Mouse (Mus musculus): ENCODE results near the gene Fam186a. TPM values are rescaled to one million over a fixed set of nuclear protein-coding genes. Genes with fewer than 3 reads are reported as not detected.
"Not testable (repeated sequence)": the region's sequence is repeated elsewhere in the genome, so short reads cannot be mapped to it uniquely, and the experiment has no call there.

Gene Fam186a
- total and polyA plus RNA-seq, 2 experiments from 2014 or later: 0.47 TPM; not detected in 1

- TF ChIP-seq CTCF (IDR thresholded peaks at IDR 0.05; ENCODE audit: low read depth): no peak
- H3K9ac ChIP-seq (replicated peaks; ENCODE audit: low read length): no peak overlapping the region
- H3K4me1 ChIP-seq (ENCODE audit: insufficient read depth, low read length): no peaks in the 10 kb centered on the region
- no peak overlapping the region for H3K4me2 ChIP-seq (ENCODE audit: low read depth, low read length)
- H3K27ac ChIP-seq: no peak overlapping the region
- no peaks in the 10 kb centered on the region for H3K27me3 ChIP-seq (ENCODE audit: insufficient read depth, low read length)
- DNase-seq (ENCODE audit: low spot score): no peak
- 58% methylated on average over 19 of the region's 19 CpGs for WGBS
- H3K36me3 ChIP-seq (ENCODE audit: insufficient read depth, low read length): no peaks in the 10 kb centered on the region
- H3K4me3 ChIP-seq (ENCODE audit: low read length): no peak overlapping the region
- no peaks in the 10 kb centered on the region for H3K9me3 ChIP-seq (ENCODE audit: low read length)
- no peak for ATAC-seq
Measured at GRCm38 (mm10) chr15:99890412-99891236, 76.2 kb downstream of the Fam186a start.

- Histone ChIP-seq H3K9ac (replicated peaks; ENCODE audit: low read length) (no peak overlapping the region), H3K27me3 (ENCODE audit: insufficient read depth, low read length) (no peaks in the 10 kb centered on the region), H3K36me3 (ENCODE audit: insufficient read depth, low read length) (no peaks in the 10 kb centered on the region), H3K27ac (no peak overlapping the region), H3K4me2 (ENCODE audit: low read depth, low read length) (no peak overlapping the region), H3K9me3 (ENCODE audit: low read length) (no peaks in the 10 kb centered on the region), H3K4me3 (ENCODE audit: low read length) (no peak overlapping the region), H3K4me1 (ENCODE audit: insufficient read depth, low read length) (no peaks in the 10 kb centered on the region)
- 43% methylated on average over 8 of the region's 8 CpGs for WGBS
- ATAC-seq (no peak), DNase-seq (ENCODE audit: low spot score) (no peak)
- no peak for TF ChIP-seq CTCF (IDR thresholded peaks at IDR 0.05; ENCODE audit: low read depth)
Measured at GRCm38 (mm10) chr15:99889275-99889874, 77.5 kb downstream of the Fam186a start.

GRCm38 (mm10) chr15:99887130-99887529 is 79.7 kb downstream of the Fam186a start:
- 93% methylated on average over 2 of the region's 2 CpGs for WGBS
- ATAC-seq: not testable (repeated sequence)

GRCm38 (mm10) chr15:99884038-99884437 is 82.8 kb downstream of the Fam186a start:
- Histone ChIP-seq H3K36me3 (ENCODE audit: insufficient read depth, low read length) (no peaks in the 10 kb centered on the region), H3K4me3 (ENCODE audit: low read length) (no peak overlapping the region), H3K27ac (no peak overlapping the region), H3K9me3 (ENCODE audit: low read length) (no peaks in the 10 kb centered on the region), H3K9ac (replicated peaks; ENCODE audit: low read length) (no peak overlapping the region), H3K4me1 (ENCODE audit: insufficient read depth, low read length) (no peaks in the 10 kb centered on the region), H3K27me3 (ENCODE audit: insufficient read depth, low read length) (no peaks in the 10 kb centered on the region), H3K4me2 (ENCODE audit: low read depth, low read length) (no peak overlapping the region)
- TF ChIP-seq CTCF (IDR thresholded peaks at IDR 0.05; ENCODE audit: low read depth): no peak
- DNase-seq (ENCODE audit: low spot score) (no peak), ATAC-seq (no peak)
- 92% methylated on average over 12 of the region's 12 CpGs for WGBS

More at GRCm38 (mm10) chr15:99887130-99887529, 79.7 kb downstream of the Fam186a start:
- H3K27me3 ChIP-seq (ENCODE audit: insufficient read depth, low read length); H3K4me3 ChIP-seq (ENCODE audit: low read length); H3K9me3 ChIP-seq (ENCODE audit: low read length); H3K4me2 ChIP-seq (ENCODE audit: low read depth, low read length); DNase-seq (ENCODE audit: low spot score); H3K27ac ChIP-seq; H3K9ac ChIP-seq (replicated peaks; ENCODE audit: low read length); H3K4me1 ChIP-seq (ENCODE audit: insufficient read depth, low read length); H3K36me3 ChIP-seq (ENCODE audit: insufficient read depth, low read length): not testable (repeated sequence)

- no peak for TF ChIP-seq CTCF (IDR thresholded peaks at IDR 0.05; ENCODE audit: low read depth)
- DNase-seq (ENCODE audit: low spot score) (no peak), ATAC-seq (no peak)
- Histone ChIP-seq H3K4me3 (ENCODE audit: low read length) (no peak overlapping the region), H3K27me3 (ENCODE audit: insufficient read depth, low read length) (no peaks in the 10 kb centered on the region), H3K9me3 (ENCODE audit: low read length) (no peaks in the 10 kb centered on the region), H3K4me2 (ENCODE audit: low read depth, low read length) (no peak overlapping the region), H3K4me1 (ENCODE audit: insufficient read depth, low read length) (peaks cover 7% of the 10 kb centered on the region; the same call in 1 of the 2 replicates), H3K36me3 (ENCODE audit: insufficient read depth, low read length) (no peaks in the 10 kb centered on the region), H3K27ac (no peak overlapping the region), H3K9ac (replicated peaks; ENCODE audit: low read length) (no peak overlapping the region)
- 84% methylated on average over 5 of the region's 5 CpGs for WGBS
Measured at GRCm38 (mm10) chr15:99878541-99878940, 88.3 kb downstream of the Fam186a start.

GRCm38 (mm10) chr15:99875334-99875869 is 91.5 kb downstream of the Fam186a start, which contains the start of gene Lima1:
Gene Lima1 (minus strand): TSS chr15:99875456.
- TF ChIP-seq CTCF (IDR thresholded peaks at IDR 0.05; ENCODE audit: low read depth): no peak
- WGBS: under 1% methylated on average over 31 of the region's 38 CpGs
- no peaks in the 10 kb centered on the region for H3K27me3 ChIP-seq (ENCODE audit: insufficient read depth, low read length)
- DNase-seq (ENCODE audit: low spot score): peak; percentile 96
- H3K4me1 ChIP-seq (ENCODE audit: insufficient read depth, low read length): peaks cover 7% of the 10 kb centered on the region; the same call in 1 of the 2 replicates
- no peaks in the 10 kb centered on the region for H3K36me3 ChIP-seq (ENCODE audit: insufficient read depth, low read length)
- ATAC-seq: peak; percentile 96
- H3K9me3 ChIP-seq (ENCODE audit: low read length): no peaks in the 10 kb centered on the region
- peak within 1 kb of the TSS; percentile 81 for H3K4me3 ChIP-seq (ENCODE audit: low read length)
- peak within 1 kb of the TSS; percentile 48; the same call in 1 of the 2 replicates for H3K27ac ChIP-seq
- H3K9ac ChIP-seq (replicated peaks; ENCODE audit: low read length): peak within 1 kb of the TSS; percentile 57
- peak within 1 kb of the TSS; percentile 91 for H3K4me2 ChIP-seq (ENCODE audit: low read depth, low read length)
